Comparison of ENCODE assay signal across 8 mouse cellular contexts in genomic region chrX:20828934-20829333, GRCm38 (mm10). TPM values are rescaled to one million over a fixed set of nuclear protein-coding genes. Genes with fewer than 3 reads are reported as not detected.
DNase-seq lines count a peak whose midpoint lies in the region; ATAC-seq lines count a peak whose summit lies in the region.

No protein-coding gene starts in this region.

- DNase-seq in adrenal gland, adult (ENCODE audit: inconsistent age in 2 of 2, low spot score in 1 of 2) = peak; percentile 57 to 83
- DNase-seq in adrenal gland, postnatal 4 days (ENCODE audit: low spot score in 2 of 2) = no peak
- peak; percentile 53 to 64 for DNase-seq in adrenal gland, postnatal 36 days
- DNase-seq in heart, postnatal 4 days = peak; percentile 66
- DNase-seq in layer of hippocampus, adult 8-10 months (ENCODE audit: low spot score in 2 of 2) = peak; percentile 71 to 79
- peak; percentile 57 for DNase-seq in lung, postnatal 25 days (ENCODE audit: low spot score)
- DNase-seq in testis, postnatal 14 days (ENCODE audit: low spot score) = peak; percentile 37

- peak; percentile 99 for ATAC-seq in frontal cortex, adult (ENCODE audit: low TSS enrichment)

RNA-seq across cellular contexts. Expression of gene Araf, which starts 31.3 kb away (rescaled TPM):
- total RNA-seq in adrenal gland, postnatal 4 days (2021) = 100 to 1,000 TPM; 161 to 168 TPM
- total RNA-seq in adrenal gland, postnatal 36 days (2021) = 100 to 1,000 TPM; 112 to 114 TPM
- total RNA-seq in heart, postnatal 4 days (2021) = 10 to 100 TPM; 69.1 to 73.3 TPM
- total RNA-seq in layer of hippocampus, adult 8-10 months (2022) = 100 to 1,000 TPM; 188 to 200 (median 196) TPM

RNA-seq across cellular contexts. Expression of gene Timp1, which starts 41.0 kb away (rescaled TPM):
- total RNA-seq in adrenal gland, postnatal 4 days (2021) = 10 to 100 TPM; 42.4 to 44.6 TPM
- total RNA-seq in adrenal gland, postnatal 36 days (2021) = 10 to 100 TPM; 21.1 to 37.5 TPM
- total RNA-seq in heart, postnatal 4 days (2021) = 10 to 100 TPM; 19.8 to 21.1 TPM
- total RNA-seq in layer of hippocampus, adult 8-10 months (2022) = 1 to 10 TPM in 2 of 4 experiments, under 1 TPM in 1, not detected in 1; 0.55 to 3.2 (median 1.7) TPM

Comparison
In these comparisons a context has a peak if more than half of its experiments do, and no peak if none do; other contexts are left out.
1. DNase-seq: peak in adrenal gland, adult (2 of 2), adrenal gland, postnatal 36 days (2 of 2), heart, postnatal 4 days (single experiment), layer of hippocampus, adult 8-10 months (2 of 2), lung, postnatal 25 days (single experiment) and testis, postnatal 14 days (single experiment); none in adrenal gland, postnatal 4 days (0 of 2).
2. RNA of gene Timp1, which starts 41.0 kb away (total RNA-seq): 42.4 to 44.6 TPM in adrenal gland, postnatal 4 days, 21.1 to 37.5 TPM in adrenal gland, postnatal 36 days and 19.8 to 21.1 TPM in heart, postnatal 4 days; 0.55 to 3.2 TPM in layer of hippocampus, adult 8-10 months; every median in the first group is over 4 times any median in the second.